Mouse (Mus musculus): ENCODE measurements around the gene Cgas.

The Cgas gene

DNA sequence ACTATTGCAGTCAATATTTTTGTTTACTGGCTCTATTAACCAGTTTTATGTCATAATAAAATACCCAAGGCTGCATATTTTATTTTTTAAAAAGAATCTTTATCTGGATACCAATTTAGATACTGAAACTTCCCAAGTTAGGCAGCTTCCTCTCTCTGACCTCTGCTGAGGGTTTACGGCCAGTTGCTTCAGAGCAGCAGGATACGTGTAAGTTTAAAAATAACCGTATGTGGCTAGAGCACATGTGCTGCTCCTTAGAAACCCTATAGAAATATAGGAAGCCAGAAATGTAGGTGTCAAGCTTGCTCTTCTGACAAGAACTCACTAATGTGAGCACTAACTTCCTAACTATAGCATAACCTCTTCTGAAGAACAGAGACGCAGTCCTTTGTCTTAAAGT lies 20.3 kb upstream of the Cgas start:
- DNase-seq (ENCODE audit: low read depth, low spot score) = no peak

- DNase-seq (ENCODE audit: low read depth, low spot score) = no peak
Measured at GRCm38 (mm10) chr9:78457026-78457425, 14.0 kb upstream of the Cgas start.

DNA sequence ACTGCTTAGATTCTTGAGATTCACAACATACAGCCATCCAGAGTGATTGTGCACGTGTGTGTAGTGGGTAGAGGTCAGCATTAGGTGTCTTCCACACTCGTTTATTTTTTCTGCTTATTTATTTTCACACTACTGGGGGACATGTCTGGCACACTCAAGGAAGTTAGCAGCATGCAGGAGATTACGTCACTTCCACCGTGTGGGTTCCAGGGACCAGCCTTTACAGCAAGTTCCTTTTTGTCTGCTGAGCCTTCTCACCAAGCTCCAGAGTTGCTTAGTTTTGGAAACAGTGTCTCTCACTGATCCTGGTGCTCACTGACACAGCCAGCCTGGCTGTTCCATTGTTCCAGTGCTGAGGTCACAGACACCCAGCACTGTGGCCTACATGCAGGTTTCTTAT lies 8.3 kb upstream of the Cgas start:
- DNase-seq (ENCODE audit: low read depth, low spot score) = no peak

DNA sequence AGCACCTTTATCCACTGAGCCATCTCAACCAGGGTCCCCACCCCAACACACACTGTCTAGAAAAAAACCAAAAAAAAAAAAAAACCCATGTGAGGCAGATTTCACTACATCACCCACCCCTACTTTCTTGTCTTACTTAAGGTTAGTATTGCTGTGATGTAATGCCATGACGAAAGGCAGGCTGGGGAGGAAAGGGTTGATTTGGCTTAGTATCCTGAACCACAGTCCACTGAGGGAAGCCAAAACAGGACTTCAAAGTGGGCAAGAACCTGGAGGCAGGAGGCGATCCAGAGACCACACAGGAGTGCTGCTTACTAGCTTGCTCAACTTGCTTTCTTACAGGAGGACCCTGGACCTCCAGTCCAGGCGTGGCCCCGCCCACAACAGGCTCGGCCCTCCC lies 7.4 kb upstream of the Cgas start:
- DNase-seq (ENCODE audit: low read depth, low spot score) = no peak

DNA sequence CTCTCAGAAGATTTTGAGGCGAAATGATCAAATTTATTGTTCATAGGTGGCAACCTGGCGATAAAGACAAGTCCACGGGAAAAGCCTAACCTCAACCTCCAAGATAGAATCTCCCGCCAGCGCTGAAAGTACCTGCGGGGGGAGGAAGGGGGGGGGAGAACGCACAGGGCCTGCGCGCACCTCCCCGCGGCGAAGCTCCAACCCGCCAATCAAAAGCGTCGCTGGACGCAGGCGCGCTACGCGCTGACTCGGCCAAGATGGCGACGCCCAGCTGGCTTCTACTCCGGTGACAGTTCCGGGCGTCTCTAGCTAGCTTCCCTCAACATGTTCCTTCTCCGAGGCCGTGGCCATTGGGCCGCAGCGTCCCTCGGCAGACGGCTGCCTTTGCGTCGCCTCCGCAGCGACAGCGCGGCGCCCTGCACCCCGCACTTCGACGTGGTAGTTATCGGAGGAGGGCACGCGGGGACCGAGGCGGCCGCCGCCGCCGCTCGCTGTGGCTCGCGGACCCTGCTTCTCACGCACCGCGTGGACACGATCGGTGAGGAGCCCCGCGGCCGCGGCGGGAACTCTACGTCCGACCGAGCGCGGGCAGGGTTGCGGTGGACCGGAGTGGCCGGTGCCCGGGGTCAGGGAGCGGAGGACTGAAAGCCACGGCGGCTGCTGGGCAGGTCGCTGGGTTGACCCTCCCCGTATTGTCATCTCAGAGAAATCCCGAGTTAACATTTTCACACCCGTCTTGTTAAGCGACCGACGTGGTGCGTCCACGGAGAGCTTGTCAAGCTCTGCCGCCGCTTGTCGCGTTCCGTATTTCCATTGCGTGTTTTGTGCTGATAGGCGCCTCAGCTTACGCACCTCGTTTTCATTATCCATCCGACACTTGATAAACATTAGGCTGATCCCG lies 5.2 kb upstream of the Cgas start, which contains the start of the genes Mto1 and Gm17324:
TSS of gene Mto1 (plus strand) at position 236 of the 901 bp plus-strand sequence.
TSS of gene Gm17324 (minus strand) at position 814 of the 901 bp plus-strand sequence.
- DNase-seq (ENCODE audit: low read depth, low spot score) = peak; percentile 87

DNA sequence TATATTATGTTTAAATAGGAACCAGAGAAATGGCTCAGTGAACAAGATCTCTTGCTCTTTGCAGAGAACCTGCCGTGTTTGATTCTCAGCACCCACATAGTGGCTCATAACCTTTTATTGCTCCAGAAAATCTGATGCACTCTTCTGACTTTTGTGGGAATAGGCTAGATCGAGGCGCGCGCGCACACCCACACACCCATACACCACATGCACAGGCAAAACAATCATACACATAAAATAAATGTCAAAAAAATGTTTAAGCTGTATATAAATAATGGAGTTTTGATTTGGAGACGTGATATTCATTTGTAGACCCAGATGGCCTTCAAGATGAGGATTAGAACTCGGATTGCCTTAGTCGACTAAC lies 4.6 kb upstream of the Cgas start:
- no peak for DNase-seq (ENCODE audit: low read depth, low spot score)

GRCm38 (mm10) chr9:78442237-78442578 lies 829 bp downstream of the Cgas start:
- peak; percentile 13 for DNase-seq (ENCODE audit: low read depth, low spot score)

- peak; percentile 14 for DNase-seq (ENCODE audit: low read depth, low spot score)
Measured at GRCm38 (mm10) chr9:78439426-78439825, 3.6 kb downstream of the Cgas start.

GRCm38 (mm10) chr9:78432471-78432870 lies 10.6 kb downstream of the Cgas start:
- peak; percentile 18 for DNase-seq (ENCODE audit: low read depth, low spot score)

GRCm38 (mm10) chr9:78430486-78430885 lies 12.6 kb downstream of the Cgas start:
- DNase-seq (ENCODE audit: low read depth, low spot score) = no peak

- DNase-seq (ENCODE audit: low read depth, low spot score) = no peak
Measured at GRCm38 (mm10) chr9:78429551-78429950, 13.5 kb downstream of the Cgas start.

- no peak for DNase-seq (ENCODE audit: low read depth, low spot score)
Measured at GRCm38 (mm10) chr9:78428870-78429432, 14.1 kb downstream of the Cgas start.

DNA sequence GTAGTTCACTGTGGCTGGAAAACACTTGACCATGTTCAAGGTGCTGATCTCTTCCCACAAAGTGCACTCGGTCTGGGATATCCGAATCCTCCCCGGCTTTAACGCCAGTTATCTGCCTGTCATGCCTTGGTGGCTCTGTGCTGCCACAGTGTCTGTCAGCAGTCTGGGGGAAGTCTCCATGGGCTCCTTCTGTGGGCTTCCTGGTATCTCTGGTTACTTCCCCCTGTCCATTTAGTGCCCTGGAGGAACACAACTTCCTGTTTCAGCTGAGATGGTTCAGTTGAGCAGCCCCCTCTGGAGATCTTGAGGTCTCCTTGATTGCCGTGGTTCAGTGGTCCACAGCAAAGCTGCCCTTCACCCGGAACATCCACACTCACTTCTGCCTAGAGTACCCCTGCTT lies 14.9 kb downstream of the Cgas start:
- no peak for DNase-seq (ENCODE audit: low read depth, low spot score)

- no peak for DNase-seq (ENCODE audit: low read depth, low spot score)
Measured at GRCm38 (mm10) chr9:78427362-78427781, 15.7 kb downstream of the Cgas start.

- no peak for DNase-seq (ENCODE audit: low read depth, low spot score)
Measured at GRCm38 (mm10) chr9:78401596-78401995, 41.4 kb downstream of the Cgas start.

GRCm38 (mm10) chr9:78400570-78400969 lies 42.5 kb downstream of the Cgas start:
- DNase-seq (ENCODE audit: low read depth, low spot score) = no peak

DNA sequence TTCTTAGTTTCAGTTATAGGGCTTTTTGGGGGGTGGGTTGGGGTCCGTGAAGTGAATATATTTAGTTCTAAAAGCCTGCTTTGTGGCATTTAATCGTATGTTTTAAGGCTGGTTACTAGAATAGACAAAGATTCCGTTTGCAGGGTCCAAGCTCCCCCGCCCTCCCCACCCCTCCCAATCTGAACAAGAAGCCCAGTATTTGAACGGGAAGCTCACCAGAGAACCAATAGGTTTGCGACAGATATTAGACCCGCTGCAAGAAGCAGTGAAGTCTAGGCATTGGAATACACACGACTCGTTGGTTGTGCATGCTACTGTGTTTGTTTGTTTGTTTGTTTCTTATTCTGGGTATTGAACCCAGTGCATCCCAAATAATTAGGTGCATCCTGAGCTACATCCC lies 46.5 kb downstream of the Cgas start:
- no peak for DNase-seq (ENCODE audit: low read depth, low spot score)

GRCm38 (mm10) chr9:78395630-78396351 lies 47.2 kb downstream of the Cgas start, which contains the start of gene Ddx43:
TSS of gene Ddx43 (plus strand) at chr9:78395777.
- no peak for DNase-seq (ENCODE audit: low read depth, low spot score)

DNA sequence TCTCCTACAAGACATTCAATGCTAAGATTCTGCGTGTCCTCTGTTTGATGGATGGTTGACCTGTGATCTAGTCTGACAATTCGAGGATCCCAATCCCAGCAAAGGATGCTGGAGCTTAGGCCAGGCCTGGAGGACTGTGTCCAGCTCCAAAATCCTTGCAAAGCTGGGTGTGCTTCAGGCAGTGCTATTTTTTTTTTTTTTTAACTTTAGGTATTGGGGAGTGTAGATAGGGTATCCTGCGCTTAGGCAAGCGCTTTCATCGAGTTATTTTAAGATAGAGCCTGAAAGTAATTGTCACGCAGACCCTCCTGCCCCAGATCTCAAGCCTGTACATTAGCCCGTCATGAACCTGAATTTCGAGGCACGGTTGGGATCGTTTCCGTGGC lies 47.8 kb downstream of the Cgas start:
- DNase-seq (ENCODE audit: low read depth, low spot score) = no peak

DNA sequence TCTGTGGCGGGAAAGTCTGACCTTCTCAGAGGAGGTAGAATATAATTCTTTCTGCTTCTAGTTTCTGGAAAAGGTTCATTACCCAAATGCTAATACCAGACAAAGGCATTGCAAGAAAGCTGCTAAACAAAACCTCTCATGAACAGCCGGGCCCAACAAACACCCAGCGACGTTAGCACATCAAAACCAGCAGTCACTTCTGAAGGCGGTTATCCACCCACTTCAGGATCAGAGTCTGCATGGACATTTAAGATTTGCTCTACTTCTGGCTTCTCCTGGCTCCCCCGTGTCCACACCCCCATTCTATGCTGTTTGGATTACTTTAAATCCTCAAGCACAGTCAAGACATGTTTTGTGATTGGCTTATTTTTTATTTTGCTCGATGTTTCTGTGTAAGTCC lies 48.4 kb downstream of the Cgas start:
- no peak for DNase-seq (ENCODE audit: low read depth, low spot score)

DNA sequence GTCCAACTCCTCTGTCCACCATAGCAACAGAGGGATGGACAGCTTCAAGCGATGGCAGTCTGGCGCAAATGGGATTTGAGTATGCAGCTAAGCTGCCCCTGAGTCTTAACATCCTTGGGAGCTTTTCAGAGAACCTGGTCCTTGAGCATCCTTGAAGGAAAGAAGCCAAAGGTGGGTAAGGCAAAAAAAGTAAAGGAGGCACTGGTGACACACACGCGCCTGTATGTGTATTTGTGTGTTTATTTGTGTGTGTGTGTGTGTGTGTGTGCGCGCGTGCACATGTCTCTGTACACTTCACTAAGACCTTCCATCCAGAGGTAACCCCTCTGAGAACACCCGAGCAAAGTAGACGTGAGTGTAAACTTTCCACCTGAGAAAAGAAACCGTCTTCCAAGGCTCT lies 49.3 kb downstream of the Cgas start:
- DNase-seq (ENCODE audit: low read depth, low spot score) = no peak

DNA sequence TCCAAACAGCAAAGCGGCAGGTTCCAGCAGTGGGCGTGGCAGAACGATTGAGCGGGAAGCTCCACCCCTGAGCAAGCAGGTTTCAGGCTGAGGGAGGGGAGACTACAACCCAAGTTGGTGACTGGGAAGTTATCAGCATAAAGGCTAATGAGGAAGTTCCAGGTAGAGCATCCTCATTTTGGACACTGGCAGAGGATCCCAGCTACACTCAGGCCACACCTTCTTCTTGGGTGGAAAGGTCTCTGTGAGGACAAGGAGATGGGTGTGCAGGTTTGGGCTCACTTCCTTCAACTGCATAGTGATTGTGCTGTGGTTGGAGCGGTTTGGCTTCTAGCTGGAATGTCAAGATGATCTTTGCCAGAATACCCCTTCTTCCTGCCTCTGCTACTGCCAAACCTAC lies 53.1 kb downstream of the Cgas start:
- DNase-seq (ENCODE audit: low read depth, low spot score) = peak; percentile 2

DNA sequence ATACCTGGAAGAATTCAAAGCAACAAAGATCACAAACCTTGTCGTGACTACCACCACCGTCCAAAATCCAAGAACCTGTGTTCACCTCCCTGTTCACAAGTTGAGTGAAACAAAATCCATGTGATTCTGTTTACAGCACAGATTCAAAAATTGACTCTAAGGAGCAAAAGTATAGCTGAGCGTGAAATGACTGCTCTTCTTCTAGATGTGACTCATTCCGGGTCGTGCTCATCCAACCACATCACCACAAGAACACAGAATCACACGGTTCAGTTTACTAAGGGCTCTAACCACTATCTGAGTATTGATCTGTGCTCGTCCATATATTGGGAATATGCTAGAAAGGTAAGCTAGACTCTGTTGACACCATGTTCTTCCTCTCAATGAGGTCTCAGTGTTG lies 56.1 kb downstream of the Cgas start:
- DNase-seq (ENCODE audit: low read depth, low spot score) = no peak

Measured in 3T3-L1 (cell line).